ENCODE assay signal across 10 mouse cellular contexts in genomic region chr11:90358063-90358462, GRCm38 (mm10). TPM values are rescaled to one million over a fixed set of nuclear protein-coding genes. Genes with fewer than 3 reads are reported as not detected.
DNase-seq lines count a peak whose midpoint lies in the region; ATAC-seq and TF ChIP-seq lines count a peak whose summit lies in the region.
"Had no signal": no experiment of that assay in that cellular context is flagged by ENCODE, and none has a peak within 500 bp of the region (broad histone marks: within the 10 kb centered on the region; RNA-seq: fewer than 3 reads in every experiment).

No protein-coding gene starts in this region.

- H3K27ac ChIP-seq in heart, postnatal 0 days (ENCODE audit: low read depth): peak overlapping the region; percentile 87; the same call in 1 of the 2 replicates
- H3K27ac ChIP-seq in kidney, adult 2 months (ENCODE audit: insufficient read depth, low read depth, low read length): peak overlapping the region; percentile 95
- peak overlapping the region; percentile 60 for H3K27ac ChIP-seq in lung, embryonic 15.5 days
- H3K27ac ChIP-seq in forebrain, embryonic 15.5 days (replicated peaks): no peak overlapping the region

- TF ChIP-seq EP300 in heart, postnatal 0 days (IDR thresholded peaks at IDR 0.05; ENCODE audit: low read depth): no peak

- no peak overlapping the region for H3K4me2 ChIP-seq in heart, postnatal 0 days (ENCODE audit: low read depth, low read length)
- H3K4me2 ChIP-seq in lung, embryonic 15.5 days: no peak overlapping the region
- no peak overlapping the region for H3K4me2 ChIP-seq in forebrain, embryonic 15.5 days (replicated peaks)

- no peaks in the 10 kb centered on the region for H3K36me3 ChIP-seq in heart, postnatal 0 days (replicated peaks; ENCODE audit: control insufficient read depth, insufficient read depth, low read length)
- H3K36me3 ChIP-seq in kidney, adult 2 months (ENCODE audit: control insufficient read depth, insufficient read depth, low read length): no peaks in the 10 kb centered on the region
- no peaks in the 10 kb centered on the region for H3K36me3 ChIP-seq in lung, embryonic 15.5 days
- H3K36me3 ChIP-seq in forebrain, embryonic 15.5 days: no peaks in the 10 kb centered on the region

- no peak for TF ChIP-seq POLR2A in kidney, adult 2 months (IDR thresholded peaks at IDR 0.05; ENCODE audit: low read depth, low read length)

- no peak for TF ChIP-seq CTCF in heart, postnatal 0 days (IDR thresholded peaks at IDR 0.05; ENCODE audit: low read depth)
- no peak for TF ChIP-seq CTCF in kidney, adult 2 months (conservative IDR thresholded peaks at IDR 0.05; ENCODE audit: insufficient read depth, insufficient read length, low read depth, low read length)

- no peaks in the 10 kb centered on the region for H3K27me3 ChIP-seq in heart, postnatal 0 days (ENCODE audit: control insufficient read depth, insufficient read depth, low read length)
- H3K27me3 ChIP-seq in kidney, adult 2 months (replicated peaks; ENCODE audit: control insufficient read depth, insufficient read depth, low read length): no peaks in the 10 kb centered on the region
- no peaks in the 10 kb centered on the region for H3K27me3 ChIP-seq in lung, embryonic 15.5 days
- H3K27me3 ChIP-seq in forebrain, embryonic 15.5 days: no peaks in the 10 kb centered on the region

- intact Hi-C loops in heart, postnatal 25 days (cut with DNase I): no loop called here

- no peak for ATAC-seq in heart, postnatal 0 days (ENCODE audit: insufficient read depth, low read depth)
- ATAC-seq in lung, embryonic 15.5 days (ENCODE audit: borderline replicate concordance, extremely low read depth, low FRiP score, low TSS enrichment): peak; percentile 28; the same call in 1 of the 2 replicates
- ATAC-seq in forebrain, embryonic 15.5 days (replicated peaks): no peak
- ATAC-seq: Patski had no signal

- no peaks in the 10 kb centered on the region for H3K9me3 ChIP-seq in heart, postnatal 0 days (replicated peaks; ENCODE audit: control insufficient read depth, low read length)
- no peaks in the 10 kb centered on the region for H3K9me3 ChIP-seq in lung, embryonic 15.5 days
- no peaks in the 10 kb centered on the region for H3K9me3 ChIP-seq in forebrain, embryonic 15.5 days

- no peak overlapping the region for H3K9ac ChIP-seq in heart, postnatal 0 days (replicated peaks; ENCODE audit: low read depth, low read length)
- no peak overlapping the region for H3K9ac ChIP-seq in lung, embryonic 15.5 days
- no peak overlapping the region for H3K9ac ChIP-seq in forebrain, embryonic 15.5 days (replicated peaks)

- DNase-seq in heart, adult 8-10 months (ENCODE audit: low spot score): peak; percentile 52
- DNase-seq in heart, postnatal 25 days (ENCODE audit: low spot score): no peak
- DNase-seq in heart, postnatal 0 days (ENCODE audit: low spot score): peak; percentile 51
- peak; percentile 94 for DNase-seq in kidney, adult 2 months
- no peak for DNase-seq in right cerebral cortex, adult 18-20 months
- DNase-seq in thymus, postnatal 10 days (ENCODE audit: low spot score in 2 of 2): no peak
- DNase-seq: gastrocnemius, postnatal 14 days had no signal

- H3K4me3 ChIP-seq in heart, postnatal 0 days (ENCODE audit: low read depth, low read length): no peak overlapping the region
- no peak overlapping the region for H3K4me3 ChIP-seq in kidney, adult 2 months (ENCODE audit: insufficient read depth, low read depth, low read length)
- H3K4me3 ChIP-seq in lung, embryonic 15.5 days: no peak overlapping the region
- no peak overlapping the region for H3K4me3 ChIP-seq in forebrain, embryonic 15.5 days

- H3K4me1 ChIP-seq in heart, postnatal 0 days (ENCODE audit: control insufficient read depth, insufficient read depth): peaks cover 41% of the 10 kb centered on the region
- H3K4me1 ChIP-seq in kidney, adult 2 months (ENCODE audit: control insufficient read depth, insufficient read depth, low read length): peaks cover 45% of the 10 kb centered on the region
- H3K4me1 ChIP-seq in lung, embryonic 15.5 days: peaks cover 42% of the 10 kb centered on the region
- H3K4me1 ChIP-seq in forebrain, embryonic 15.5 days: peaks cover 20% of the 10 kb centered on the region

- 16% methylated on average over 8 of the region's 8 CpGs for WGBS in heart, postnatal 0 days
- WGBS in kidney, adult 2 months: 35% methylated on average over 8 of the region's 8 CpGs
- WGBS in lung, embryonic 15.5 days: 26% methylated on average over 8 of the region's 8 CpGs
- 65% methylated on average over 8 of the region's 8 CpGs for WGBS in forebrain, embryonic 15.5 days

RNA-seq across cellular contexts. Expression of gene Hlf, which starts 32.6 kb away (rescaled TPM):
- total RNA-seq in heart, adult 8-10 months (2022): 10 to 100 TPM; 14.6 to 34.7 (median 21.5) TPM
- total RNA-seq in heart, postnatal 25 days (2021): 10 to 100 TPM; 16.3 to 25.0 TPM
- total RNA-seq in heart, postnatal 0 days (2014; rRNA removed; ENCODE audit: low replicate concordance): 5.4 and 7.6 TPM in 2 replicates
- polyA plus RNA-seq in heart, postnatal 0 days (2015; fragmentation: Nextera tagmentation; extraction: Ambion mirVana): 6.8 and 7.0 TPM in 2 replicates
- 36.5 and 39.7 TPM in 2 replicates for polyA plus RNA-seq in kidney, adult 2 months (2012; rRNA removed)
- 4.6 TPM in 2 replicates for polyA plus RNA-seq in lung, embryonic 15.5 days (2015; fragmentation: Nextera tagmentation; extraction: Ambion mirVana)
- polyA plus RNA-seq in forebrain, embryonic 15.5 days (2015; fragmentation: Nextera tagmentation; extraction: Ambion mirVana): 4.2 TPM in 2 replicates

Comparison
In these comparisons a context has a peak if more than half of its experiments do, and no peak if none do; other contexts are left out.
1. DNase-seq: peak in heart, adult 8-10 months (single experiment), heart, postnatal 0 days (single experiment) and kidney, adult 2 months (single experiment); none in heart, postnatal 25 days (single experiment), right cerebral cortex, adult 18-20 months (single experiment) and thymus, postnatal 10 days (0 of 2).